Mouse (Mus musculus) liver, postnatal 0 days (tissue): Measurements from ENCODE around the gene Tiprl.

Source experiments
- CTCF ChIP-seq: sonication (generic); IDR thresholded peaks from 2 replicates; pipeline ENCODE4 v1.5.1; 2016; ENCODE audit warnings: antibody characterized with exemption, low read depth
- EP300 ChIP-seq: IDR thresholded peaks from 2 replicates; pipeline ENCODE4 v1.6.1; 2016; ENCODE audit warnings: antibody characterized with exemption, low read depth, mild to moderate bottlenecking

- TF ChIP-seq CTCF (no peak), EP300 (no peak)
Measured at GRCm38 (mm10) chr1:165184178-165184577, 52.6 kb downstream of the Tiprl start.
